Mouse (Mus musculus): ENCODE results near the gene Hlf. TPM values are rescaled to one million over a fixed set of nuclear protein-coding genes. Genes with fewer than 3 reads are reported as not detected.

The Hlf gene
- total RNA-seq, 2 experiments from 2014 or later, result 112 to 117 TPM

DNA sequence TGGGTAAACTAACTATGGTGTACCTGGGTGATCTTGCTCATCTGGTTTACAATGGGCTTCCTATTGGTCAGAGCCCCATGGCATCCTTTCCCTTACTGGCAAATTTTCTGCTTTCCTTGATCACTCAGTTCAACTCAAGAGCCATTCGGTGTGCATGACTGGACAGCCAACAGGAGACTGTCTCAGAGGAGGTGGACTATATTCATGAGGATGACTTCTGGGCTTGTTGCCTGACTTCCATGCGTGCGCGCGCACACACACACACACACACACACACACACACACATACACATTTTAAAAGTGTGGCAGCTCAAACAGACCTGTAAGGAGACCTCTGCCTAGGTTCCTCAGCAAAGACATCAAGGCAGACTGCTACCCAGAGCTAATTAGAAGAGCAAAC, 12.7 kb downstream of the Hlf start:
- intact Hi-C loops (cut with DNase I), result no loop called here
- DNase-seq (ENCODE audit: low spot score in 2 of 2), result no peak

- DNase-seq (ENCODE audit: low spot score in 2 of 2), result no peak
- intact Hi-C loops (cut with DNase I), result no loop called here
Observed at GRCm38 (mm10) chr11:90376436-90376835, 14.3 kb downstream of the Hlf start.

DNA sequence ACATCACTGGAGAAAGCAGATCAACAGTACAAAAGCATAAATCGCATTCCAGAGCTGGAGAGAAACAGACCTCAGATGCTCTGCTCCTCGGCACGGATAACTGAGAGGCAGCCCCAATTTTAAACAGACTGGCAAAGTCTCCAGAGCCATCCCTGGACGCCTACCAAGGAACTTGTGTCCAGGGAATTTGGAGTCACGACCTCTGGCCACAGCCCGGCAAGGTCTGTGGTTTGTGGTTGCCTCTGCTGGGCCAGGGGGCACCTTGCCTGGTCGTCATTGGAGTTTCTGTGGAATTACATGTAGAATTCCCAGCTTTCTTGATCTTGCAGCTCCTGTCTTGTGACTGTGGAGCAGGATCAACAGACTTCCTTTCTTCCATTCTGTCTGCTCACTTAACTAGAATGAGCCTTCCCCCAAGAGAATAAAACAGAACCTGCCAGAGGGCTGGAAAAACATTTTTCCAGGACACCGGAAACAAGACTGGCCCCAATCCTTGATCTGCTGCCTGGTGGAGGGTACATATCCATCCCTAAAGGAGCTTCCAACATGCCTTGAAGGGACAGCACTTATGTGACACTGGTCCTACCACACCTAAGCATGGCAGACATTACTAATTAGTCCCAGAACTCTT, 19.1 kb downstream of the Hlf start:
- intact Hi-C loops (cut with DNase I), result no loop called here
- no peak for DNase-seq (ENCODE audit: low spot score in 2 of 2)

DNA sequence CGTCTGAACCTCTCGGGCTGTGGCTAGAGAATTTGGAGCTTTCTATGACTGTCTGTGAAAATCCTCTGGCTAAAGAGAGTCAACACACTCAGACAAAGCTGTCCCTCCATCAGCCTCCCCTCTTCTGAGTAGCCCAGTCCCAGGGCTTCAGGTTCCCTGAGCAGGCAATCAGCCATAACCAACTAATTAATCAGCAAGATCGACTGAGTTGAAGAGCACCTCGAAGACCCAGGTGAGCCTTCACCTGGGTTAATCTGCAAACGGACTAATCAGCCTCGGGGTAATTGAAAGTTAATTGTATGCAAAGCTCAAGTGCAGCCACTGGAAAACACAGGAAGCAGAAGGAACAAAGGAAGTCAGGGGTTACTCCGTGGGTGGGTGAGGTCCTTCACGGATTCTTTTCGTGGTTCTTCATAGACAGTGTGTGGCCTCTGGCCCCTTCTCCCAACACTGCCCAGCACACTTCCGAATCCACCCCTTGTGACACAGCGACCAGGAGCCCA, 19.9 kb downstream of the Hlf start:
- intact Hi-C loops (cut with DNase I), result no loop called here
- no peak for DNase-seq (ENCODE audit: low spot score in 2 of 2)

DNA sequence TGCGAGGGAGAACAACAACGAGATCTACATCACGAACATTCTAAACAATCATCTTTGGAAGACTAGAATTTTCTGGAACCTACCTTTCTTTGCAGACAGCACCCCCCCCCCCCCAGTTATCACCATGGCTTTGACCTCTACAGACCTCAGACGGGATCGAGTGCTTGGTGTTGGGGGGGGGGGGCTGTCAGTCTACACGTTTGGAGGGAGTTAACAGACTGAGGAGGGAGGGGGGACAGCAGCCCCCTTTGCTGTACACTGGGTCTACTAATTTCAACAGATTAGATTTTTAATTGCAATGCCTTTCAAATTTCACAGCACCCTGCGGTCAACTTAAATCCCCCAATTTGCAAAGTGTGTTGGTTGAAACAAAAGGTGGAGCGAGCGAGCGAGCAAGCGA, 20.3 kb downstream of the Hlf start:
- intact Hi-C loops (cut with DNase I), result no loop called here
- DNase-seq (ENCODE audit: low spot score in 2 of 2), result no peak

- peak; percentile 97 to 99 for DNase-seq (ENCODE audit: low spot score in 2 of 2)
- intact Hi-C loops (cut with DNase I), result loop anchor here (1.0 to 5.0 kb wide), 4 partner anchors 13 to 52 kb away; no protein-coding TSS in a partner anchor
Observed at GRCm38 (mm10) chr11:90369605-90370004, 21.1 kb downstream of the Hlf start.

- intact Hi-C loops (cut with DNase I), result loop anchor here (1.0 to 5.0 kb wide), 4 partner anchors 13 to 52 kb away; no protein-coding TSS in a partner anchor
- DNase-seq (ENCODE audit: low spot score in 2 of 2), result no peak
Observed at GRCm38 (mm10) chr11:90369115-90369514, 21.6 kb downstream of the Hlf start.

GRCm38 (mm10) chr11:90367894-90368860, 22.5 kb downstream of the Hlf start:
- intact Hi-C loops (cut with DNase I), result loop anchor here (2.0 to 5.0 kb wide), 2 partner anchors 51 kb away; no protein-coding TSS in a partner anchor

DNA sequence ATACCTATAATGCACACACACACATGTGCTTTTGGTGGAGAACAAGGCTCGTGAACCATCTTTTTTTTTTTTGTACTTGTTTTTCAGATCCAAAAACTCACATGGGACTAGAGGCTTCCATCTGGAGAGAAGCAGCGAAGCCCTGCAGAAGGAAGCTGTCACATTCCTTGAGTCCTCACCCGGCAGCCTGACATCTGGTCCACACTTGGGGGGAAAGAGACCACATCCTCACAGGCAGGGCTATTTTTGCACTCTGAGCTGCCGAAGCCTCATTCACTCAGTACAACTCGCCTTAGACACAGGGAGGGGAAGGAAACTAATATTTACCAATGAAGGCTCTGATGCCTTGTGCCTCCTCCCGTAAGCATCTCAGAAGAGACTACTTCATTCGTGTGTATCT, 25.8 kb downstream of the Hlf start:
- intact Hi-C loops (cut with DNase I), result loop anchor here (5.0 kb wide), 1 partner anchor 48 kb away; no protein-coding TSS in a partner anchor
- DNase-seq (ENCODE audit: low spot score in 2 of 2), result peak in 1 of 2 experiments; percentile 44

More at GRCm38 (mm10) chr11:90367894-90368860, 22.5 kb downstream of the Hlf start:
- no peak for DNase-seq (ENCODE audit: low spot score in 2 of 2)

DNA sequence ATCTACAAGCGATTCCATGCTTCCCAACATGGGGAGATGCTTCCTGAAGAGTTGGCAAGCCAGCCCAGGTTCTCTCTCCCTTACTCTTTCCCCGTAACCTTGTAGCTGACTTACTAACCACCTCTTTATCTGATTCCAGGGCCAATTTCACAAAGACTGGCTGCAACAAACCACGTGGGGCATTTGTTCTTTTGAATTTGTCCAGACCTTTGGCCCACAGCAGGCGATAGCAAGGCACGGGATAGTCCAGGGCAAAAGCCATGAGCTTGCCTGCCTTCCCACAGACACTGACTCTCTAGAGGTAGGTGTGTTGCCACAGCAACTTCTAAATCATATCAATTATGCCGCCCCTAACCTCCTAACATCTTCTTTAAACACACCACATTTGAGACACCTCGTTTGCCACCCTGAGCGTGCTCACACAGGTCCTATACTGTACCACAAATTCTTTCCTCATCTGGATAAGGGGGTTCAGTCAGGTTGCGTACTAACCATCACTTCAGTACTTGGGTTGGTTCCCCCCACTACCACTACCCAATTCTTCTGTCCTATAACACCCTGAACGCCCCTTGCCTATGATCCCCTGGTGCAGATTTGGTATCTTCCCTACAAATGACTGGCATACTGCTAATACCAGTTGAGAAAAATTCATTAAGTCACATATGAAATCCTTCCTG, 26.7 kb downstream of the Hlf start:
- DNase-seq (ENCODE audit: low spot score in 2 of 2), result no peak
- intact Hi-C loops (cut with DNase I), result no loop called here

- no peak for DNase-seq (ENCODE audit: low spot score in 2 of 2)
- intact Hi-C loops (cut with DNase I), result no loop called here
Observed at GRCm38 (mm10) chr11:90363406-90363805, 27.3 kb downstream of the Hlf start.

GRCm38 (mm10) chr11:90360536-90360935, 30.2 kb downstream of the Hlf start:
- peak in 1 of 2 experiments; percentile 41 for DNase-seq (ENCODE audit: low spot score in 2 of 2)
- intact Hi-C loops (cut with DNase I), result no loop called here

GRCm38 (mm10) chr11:90358063-90358462, 32.6 kb downstream of the Hlf start:
- DNase-seq (ENCODE audit: low spot score in 2 of 2), result no peak
- intact Hi-C loops (cut with DNase I), result no loop called here

DNA sequence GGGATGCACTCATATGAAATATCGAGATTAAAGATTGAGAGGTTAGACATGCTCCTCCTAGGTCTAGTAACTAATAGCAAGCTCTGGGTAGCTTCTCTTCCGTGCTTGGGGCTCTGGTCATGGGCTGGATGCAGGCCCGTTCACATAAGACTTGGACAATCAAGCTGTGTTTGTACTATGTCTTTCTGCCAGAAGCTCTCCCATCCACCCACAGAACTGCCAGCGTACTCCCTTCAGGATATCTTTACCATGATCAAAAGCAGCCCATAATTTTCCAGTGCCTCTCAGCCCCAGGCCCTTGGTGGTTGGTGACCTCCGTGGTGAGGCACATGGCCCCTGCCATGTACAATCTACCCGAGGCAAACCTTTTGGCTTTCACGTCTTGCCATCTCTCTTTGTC, 33.3 kb downstream of the Hlf start:
- intact Hi-C loops (cut with DNase I), result no loop called here
- DNase-seq (ENCODE audit: low spot score in 2 of 2), result no peak

GRCm38 (mm10) chr11:90356495-90357304, 34.0 kb downstream of the Hlf start:
- intact Hi-C loops (cut with DNase I), result no loop called here
- DNase-seq (ENCODE audit: low spot score in 2 of 2), result no peak

- intact Hi-C loops (cut with DNase I), result no loop called here
- no peak for DNase-seq (ENCODE audit: low spot score in 2 of 2)
Observed at GRCm38 (mm10) chr11:90356036-90356435, 34.7 kb downstream of the Hlf start.

DNA sequence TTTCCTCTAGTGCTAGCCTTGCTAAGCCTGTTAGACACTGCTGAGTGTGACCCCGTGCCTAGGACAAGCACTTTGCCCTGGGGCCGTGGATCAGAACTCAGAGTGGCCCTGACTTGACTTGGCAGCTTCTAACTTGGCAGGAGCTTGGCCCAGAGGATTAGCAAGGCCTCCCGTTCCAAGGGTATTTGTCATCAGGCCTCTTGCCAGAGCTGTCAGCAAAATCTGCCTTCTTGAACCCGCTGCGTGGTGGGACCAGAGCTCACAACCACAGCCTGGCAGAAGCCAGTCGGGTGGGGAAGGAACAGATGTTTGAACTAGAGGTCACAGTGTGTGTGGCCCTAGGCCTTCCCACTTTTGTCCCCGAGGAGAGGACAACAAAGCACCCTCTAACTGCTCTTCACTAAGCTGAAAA, 35.4 kb downstream of the Hlf start:
- intact Hi-C loops (cut with DNase I), result no loop called here
- no peak for DNase-seq (ENCODE audit: low spot score in 2 of 2)

GRCm38 (mm10) chr11:90352696-90353095, 38.0 kb downstream of the Hlf start:
- DNase-seq (ENCODE audit: low spot score in 2 of 2), result no peak
- intact Hi-C loops (cut with DNase I), result no loop called here

GRCm38 (mm10) chr11:90350153-90350512, 40.6 kb downstream of the Hlf start:
- DNase-seq (ENCODE audit: low spot score in 2 of 2), result no peak
- intact Hi-C loops (cut with DNase I), result no loop called here

Measured in left cerebral cortex, postnatal 25 days (tissue).